Mouse (Mus musculus): ENCODE data around the gene C2cd4c. TPM values are rescaled to one million over a fixed set of nuclear protein-coding genes. Genes with fewer than 3 reads are reported as not detected.

Gene C2cd4c
- total and polyA plus RNA-seq, 2 experiments from 2014 or later = not detected

GRCm38 (mm10) chr10:79569921-79570320 is 43.9 kb downstream of the C2cd4c start:
- DNase-seq (ENCODE audit: low spot score) (no peak), ATAC-seq (ENCODE audit: insufficient read depth, low read depth) (no peak)
- H3K27ac ChIP-seq (ENCODE audit: low read depth) = no peak overlapping the region
- no peak overlapping the region for H3K4me3 ChIP-seq (ENCODE audit: low read depth, low read length)
- H3K4me1 ChIP-seq (ENCODE audit: control insufficient read depth, insufficient read depth) = no peaks in the 10 kb centered on the region
- H3K9ac ChIP-seq (replicated peaks; ENCODE audit: low read depth, low read length) = no peak overlapping the region
- no peaks in the 10 kb centered on the region for H3K27me3 ChIP-seq (ENCODE audit: control insufficient read depth, insufficient read depth, low read length)
- no peak overlapping the region for H3K4me2 ChIP-seq (ENCODE audit: low read depth, low read length)
- H3K36me3 ChIP-seq (replicated peaks; ENCODE audit: control insufficient read depth, insufficient read depth, low read length) = no peaks in the 10 kb centered on the region
- no peaks in the 10 kb centered on the region for H3K9me3 ChIP-seq (replicated peaks; ENCODE audit: control insufficient read depth, low read length)
- 87% methylated on average over 5 of the region's 5 CpGs for WGBS
- no peak for TF ChIP-seq CTCF (IDR thresholded peaks at IDR 0.05; ENCODE audit: low read depth)
- no peak for TF ChIP-seq EP300 (IDR thresholded peaks at IDR 0.05; ENCODE audit: low read depth)

GRCm38 (mm10) chr10:79559716-79560115 is 54.1 kb downstream of the C2cd4c start:
- no peak for DNase-seq (ENCODE audit: low spot score)
- no peak for TF ChIP-seq CTCF (IDR thresholded peaks at IDR 0.05; ENCODE audit: low read depth)
- TF ChIP-seq EP300 (IDR thresholded peaks at IDR 0.05; ENCODE audit: low read depth) = no peak
- no peaks in the 10 kb centered on the region for H3K36me3 ChIP-seq (replicated peaks; ENCODE audit: control insufficient read depth, insufficient read depth, low read length)
- no peaks in the 10 kb centered on the region for H3K9me3 ChIP-seq (replicated peaks; ENCODE audit: control insufficient read depth, low read length)
- no peaks in the 10 kb centered on the region for H3K4me1 ChIP-seq (ENCODE audit: control insufficient read depth, insufficient read depth)
- no peak for ATAC-seq (ENCODE audit: insufficient read depth, low read depth)
- no peak overlapping the region for H3K4me2 ChIP-seq (ENCODE audit: low read depth, low read length)
- H3K4me3 ChIP-seq (ENCODE audit: low read depth, low read length) = no peak overlapping the region
- 61% methylated on average over 2 of the region's 2 CpGs for WGBS
- H3K27ac ChIP-seq (ENCODE audit: low read depth) = no peak overlapping the region
- H3K9ac ChIP-seq (replicated peaks; ENCODE audit: low read depth, low read length) = no peak overlapping the region
- H3K27me3 ChIP-seq (ENCODE audit: control insufficient read depth, insufficient read depth, low read length) = no peaks in the 10 kb centered on the region

GRCm38 (mm10) chr10:79557496-79557895 is 56.3 kb downstream of the C2cd4c start:
- 86% methylated on average over 5 of the region's 5 CpGs for WGBS
- no peak for DNase-seq (ENCODE audit: low spot score)

GRCm38 (mm10) chr10:79556951-79557350 is 56.9 kb downstream of the C2cd4c start:
- WGBS = 80% methylated on average over 5 of the region's 5 CpGs
- no peak for DNase-seq (ENCODE audit: low spot score)
- H3K27ac ChIP-seq (ENCODE audit: low read depth) = no peak overlapping the region
- H3K4me1 ChIP-seq (ENCODE audit: control insufficient read depth, insufficient read depth) = peaks cover 14% of the 10 kb centered on the region
- H3K27me3 ChIP-seq (ENCODE audit: control insufficient read depth, insufficient read depth, low read length) = no peaks in the 10 kb centered on the region
- no peaks in the 10 kb centered on the region for H3K9me3 ChIP-seq (replicated peaks; ENCODE audit: control insufficient read depth, low read length)
- H3K4me2 ChIP-seq (ENCODE audit: low read depth, low read length) = no peak overlapping the region
- H3K36me3 ChIP-seq (replicated peaks; ENCODE audit: control insufficient read depth, insufficient read depth, low read length) = no peaks in the 10 kb centered on the region
- H3K9ac ChIP-seq (replicated peaks; ENCODE audit: low read depth, low read length) = no peak overlapping the region
- ATAC-seq (ENCODE audit: insufficient read depth, low read depth) = no peak
- no peak overlapping the region for H3K4me3 ChIP-seq (ENCODE audit: low read depth, low read length)
- TF ChIP-seq EP300 (IDR thresholded peaks at IDR 0.05; ENCODE audit: low read depth) = no peak
- TF ChIP-seq CTCF (IDR thresholded peaks at IDR 0.05; ENCODE audit: low read depth) = no peak

More at GRCm38 (mm10) chr10:79557496-79557895, 56.3 kb downstream of the C2cd4c start:
- H3K9ac ChIP-seq (replicated peaks; ENCODE audit: low read depth, low read length) = no peak overlapping the region
- ATAC-seq (ENCODE audit: insufficient read depth, low read depth) = no peak
- TF ChIP-seq EP300 (IDR thresholded peaks at IDR 0.05; ENCODE audit: low read depth) (no peak), CTCF (IDR thresholded peaks at IDR 0.05; ENCODE audit: low read depth) (no peak)
- H3K9me3 ChIP-seq (replicated peaks; ENCODE audit: control insufficient read depth, low read length) = no peaks in the 10 kb centered on the region
- H3K27ac ChIP-seq (ENCODE audit: low read depth) = no peak overlapping the region
- no peak overlapping the region for H3K4me3 ChIP-seq (ENCODE audit: low read depth, low read length)
- peaks cover 14% of the 10 kb centered on the region for H3K4me1 ChIP-seq (ENCODE audit: control insufficient read depth, insufficient read depth)
- no peaks in the 10 kb centered on the region for H3K27me3 ChIP-seq (ENCODE audit: control insufficient read depth, insufficient read depth, low read length)
- H3K36me3 ChIP-seq (replicated peaks; ENCODE audit: control insufficient read depth, insufficient read depth, low read length) = no peaks in the 10 kb centered on the region
- H3K4me2 ChIP-seq (ENCODE audit: low read depth, low read length) = no peak overlapping the region

Other genes with a start within 250 kb of the C2cd4c start
- gene Vmn2r83, start 145.3 kb downstream of the C2cd4c start, total RNA-seq (2014; rRNA removed; ENCODE audit: low replicate concordance) = not detected in 2 replicates
- not detected in 2 replicates for gene Vmn2r83, start 145.3 kb downstream of the C2cd4c start, polyA plus RNA-seq (2015; fragmentation: Nextera tagmentation; extraction: Ambion mirVana)
- gene Plpp2, start 80.2 kb downstream of the C2cd4c start, total RNA-seq (2014; rRNA removed; ENCODE audit: low replicate concordance) = 7.4 and 11.7 TPM in 2 replicates
- gene Plpp2, start 80.2 kb downstream of the C2cd4c start, polyA plus RNA-seq (2015; fragmentation: Nextera tagmentation; extraction: Ambion mirVana) = 5.0 and 5.1 TPM in 2 replicates
- 32.7 and 47.8 TPM in 2 replicates for gene Mier2, start 58.8 kb downstream of the C2cd4c start, total RNA-seq (2014; rRNA removed; ENCODE audit: low replicate concordance)
- gene Mier2, start 58.8 kb downstream of the C2cd4c start, polyA plus RNA-seq (2015; fragmentation: Nextera tagmentation; extraction: Ambion mirVana) = 11.8 and 12.0 TPM in 2 replicates
- not detected in 2 replicates for gene Theg, start 26.7 kb downstream of the C2cd4c start, total RNA-seq (2014; rRNA removed; ENCODE audit: low replicate concordance)
- gene Theg, start 26.7 kb downstream of the C2cd4c start, polyA plus RNA-seq (2015; fragmentation: Nextera tagmentation; extraction: Ambion mirVana) = not detected in 2 replicates
- 2.7 and 3.1 TPM in 2 replicates for gene Shc2, start 23.9 kb upstream of the C2cd4c start, total RNA-seq (2014; rRNA removed; ENCODE audit: low replicate concordance)
- gene Shc2, start 23.9 kb upstream of the C2cd4c start, polyA plus RNA-seq (2015; fragmentation: Nextera tagmentation; extraction: Ambion mirVana) = 1.1 and 1.2 TPM in 2 replicates
- gene Odf3l2, start 31.7 kb upstream of the C2cd4c start, total RNA-seq (2014; rRNA removed; ENCODE audit: low replicate concordance) = not detected in 2 replicates
- gene Odf3l2, start 31.7 kb upstream of the C2cd4c start, polyA plus RNA-seq (2015; fragmentation: Nextera tagmentation; extraction: Ambion mirVana) = not detected in 2 replicates
- gene Madcam1, start 50.5 kb upstream of the C2cd4c start, total RNA-seq (2014; rRNA removed; ENCODE audit: low replicate concordance) = not detected in 2 replicates
- gene Madcam1, start 50.5 kb upstream of the C2cd4c start, polyA plus RNA-seq (2015; fragmentation: Nextera tagmentation; extraction: Ambion mirVana) = 1.3 and 1.4 TPM in 2 replicates
- 19.7 and 28.3 TPM in 2 replicates for gene Tpgs1, start 55.3 kb upstream of the C2cd4c start, total RNA-seq (2014; rRNA removed; ENCODE audit: low replicate concordance)
- 43.6 and 45.3 TPM in 2 replicates for gene Tpgs1, start 55.3 kb upstream of the C2cd4c start, polyA plus RNA-seq (2015; fragmentation: Nextera tagmentation; extraction: Ambion mirVana)
- gene Cdc34, start 68.2 kb upstream of the C2cd4c start, total RNA-seq (2014; rRNA removed; ENCODE audit: low replicate concordance) = 162 and 183 TPM in 2 replicates
- 115 and 120 TPM in 2 replicates for gene Cdc34, start 68.2 kb upstream of the C2cd4c start, polyA plus RNA-seq (2015; fragmentation: Nextera tagmentation; extraction: Ambion mirVana)
- 2.4 and 2.5 TPM in 2 replicates for gene Gzmm, start 75.0 kb upstream of the C2cd4c start, total RNA-seq (2014; rRNA removed; ENCODE audit: low replicate concordance)
- 2.1 and 2.8 TPM in 2 replicates for gene Gzmm, start 75.0 kb upstream of the C2cd4c start, polyA plus RNA-seq (2015; fragmentation: Nextera tagmentation; extraction: Ambion mirVana)
- gene Bsg, start 90.5 kb upstream of the C2cd4c start, total RNA-seq (2014; rRNA removed; ENCODE audit: low replicate concordance) = 1,449 and 1,606 TPM in 2 replicates
- gene Bsg, start 90.5 kb upstream of the C2cd4c start, polyA plus RNA-seq (2015; fragmentation: Nextera tagmentation; extraction: Ambion mirVana) = 1,256 and 1,260 TPM in 2 replicates
- 3.5 and 5.5 TPM in 2 replicates for gene Hcn2, start 102.6 kb upstream of the C2cd4c start, total RNA-seq (2014; rRNA removed; ENCODE audit: low replicate concordance)
- gene Hcn2, start 102.6 kb upstream of the C2cd4c start, polyA plus RNA-seq (2015; fragmentation: Nextera tagmentation; extraction: Ambion mirVana) = 0.40 and 0.45 TPM in 2 replicates
- gene Polrmt, start 132.6 kb upstream of the C2cd4c start, total RNA-seq (2014; rRNA removed; ENCODE audit: low replicate concordance) = 36.9 and 56.2 TPM in 2 replicates
- gene Polrmt, start 132.6 kb upstream of the C2cd4c start, polyA plus RNA-seq (2015; fragmentation: Nextera tagmentation; extraction: Ambion mirVana) = 25.1 and 26.3 TPM in 2 replicates
- gene Fgf22, start 141.1 kb upstream of the C2cd4c start, total RNA-seq (2014; rRNA removed; ENCODE audit: low replicate concordance) = not detected in 2 replicates
- 0.14 TPM in 1 of 2 replicates, not detected in the other for gene Fgf22, start 141.1 kb upstream of the C2cd4c start, polyA plus RNA-seq (2015; fragmentation: Nextera tagmentation; extraction: Ambion mirVana)
- 38.6 and 67.5 TPM in 2 replicates for gene Rnf126, start 152.9 kb upstream of the C2cd4c start, total RNA-seq (2014; rRNA removed; ENCODE audit: low replicate concordance)
- gene Rnf126, start 152.9 kb upstream of the C2cd4c start, polyA plus RNA-seq (2015; fragmentation: Nextera tagmentation; extraction: Ambion mirVana) = 35.9 and 37.6 TPM in 2 replicates
- 21.4 and 28.0 TPM in 2 replicates for gene Fstl3, start 163.2 kb upstream of the C2cd4c start, total RNA-seq (2014; rRNA removed; ENCODE audit: low replicate concordance)
- gene Fstl3, start 163.2 kb upstream of the C2cd4c start, polyA plus RNA-seq (2015; fragmentation: Nextera tagmentation; extraction: Ambion mirVana) = 13.2 and 13.7 TPM in 2 replicates
- gene Prss57, start 176.9 kb upstream of the C2cd4c start, total RNA-seq (2014; rRNA removed; ENCODE audit: low replicate concordance) = 1.3 and 1.4 TPM in 2 replicates
- not detected in 2 replicates for gene Prss57, start 176.9 kb upstream of the C2cd4c start, polyA plus RNA-seq (2015; fragmentation: Nextera tagmentation; extraction: Ambion mirVana)
- 31.2 and 52.3 TPM in 2 replicates for gene Palm, start 179.5 kb upstream of the C2cd4c start, total RNA-seq (2014; rRNA removed; ENCODE audit: low replicate concordance)
- 39.8 and 44.0 TPM in 2 replicates for gene Palm, start 179.5 kb upstream of the C2cd4c start, polyA plus RNA-seq (2015; fragmentation: Nextera tagmentation; extraction: Ambion mirVana)
- gene Misp, start 207.0 kb upstream of the C2cd4c start, total RNA-seq (2014; rRNA removed; ENCODE audit: low replicate concordance) = not detected in 2 replicates
- 0.08 and 0.41 TPM in 2 replicates for gene Misp, start 207.0 kb upstream of the C2cd4c start, polyA plus RNA-seq (2015; fragmentation: Nextera tagmentation; extraction: Ambion mirVana)
- 186 and 196 TPM in 2 replicates for gene Ptbp1, start 240.4 kb upstream of the C2cd4c start, total RNA-seq (2014; rRNA removed; ENCODE audit: low replicate concordance)
- gene Ptbp1, start 240.4 kb upstream of the C2cd4c start, polyA plus RNA-seq (2015; fragmentation: Nextera tagmentation; extraction: Ambion mirVana) = 39.8 and 40.4 TPM in 2 replicates